8 mouse cellular contexts compared by ENCODE assay signal in genomic region chr11:107394245-107394644, GRCm38 (mm10).
"Had no signal": no experiment of that assay in that cellular context is flagged by ENCODE, and none has a peak within 500 bp of the region (broad histone marks: within the 10 kb centered on the region; RNA-seq: fewer than 3 reads in every experiment).

No protein-coding gene starts in this region.

- ATAC-seq: midbrain, embryonic 16.5 days had no signal

- DNase-seq: kidney, adult 18-20 months; lung, adult 18-20 months had no signal

- H3K27ac ChIP-seq: kidney, embryonic 15.5 days; limb, embryonic 13.5 days; liver, embryonic 14.5 days; midbrain, embryonic 12.5 days; neural tube, embryonic 15.5 days had no signal

- H3K4me3 ChIP-seq: kidney, embryonic 15.5 days; limb, embryonic 13.5 days; midbrain, embryonic 12.5 days; neural tube, embryonic 15.5 days had no signal
